Mouse (Mus musculus) G1E (cell line): ENCODE measurements around the gene Rarres2.

ENCODE experiments used
- CTCF ChIP-seq: IDR thresholded peaks from 2 replicates; pipeline ENCODE4 v1.5.1; 2012; ENCODE audit warnings: low read depth, low read length, inconsistent platforms, mixed read lengths
- GATA1 ChIP-seq: IDR thresholded peaks from 2 replicates; pipeline ENCODE4 v1.6.1; 2012; ENCODE audit warnings: borderline replicate concordance, low read length, inconsistent platforms, mixed read lengths
- GATA2 ChIP-seq: IDR thresholded peaks from 2 replicates; pipeline ENCODE4 v1.6.1; 2012; ENCODE audit warnings: low read depth, low read length, inconsistent platforms, borderline replicate concordance
- POLR2AphosphoS5 ChIP-seq: IDR thresholded peaks from 2 replicates; pipeline ENCODE4 v1.6.1; 2012; ENCODE audit warnings: low read depth, low read length, inconsistent platforms; ENCODE audit not compliant: insufficient replicate concordance
- TAL1 ChIP-seq: conservative IDR thresholded peaks from 2 replicates; pipeline ENCODE4 v1.6.1; 2012; ENCODE audit warnings: low read depth, low read length, inconsistent platforms, mixed read lengths

GRCm38 (mm10) chr6:48620031-48620430 is 47.4 kb upstream of the Rarres2 start:
- TF ChIP-seq CTCF (no peak), GATA2 (no peak), TAL1 (no peak), GATA1 (no peak), POLR2AphosphoS5 (no peak)
